Mouse (Mus musculus) limb, embryonic 13.5 days (tissue): ENCODE data around the gene Irs2. TPM values are rescaled to one million over a fixed set of nuclear protein-coding genes. Genes with fewer than 3 reads are reported as not detected.

Experiments
- ATAC-seq: fragments of 200-750 bp; cut with Nextera tagmentation; 2 replicates; pipeline ENCODE4 v1.8.0; 2017; ENCODE audit warnings: low read depth, moderate number of reproducible peaks, moderate TSS enrichment; ENCODE audit not compliant: low FRiP score
- H3K27ac ChIP-seq: fragments of 300-500 bp; sonication (generic); 2 replicates; pipeline ENCODE4 v1.5.1; 2015; ENCODE audit warnings: inconsistent platforms, mild to moderate bottlenecking, moderate library complexity
- H3K27me3 ChIP-seq: fragments of 300-500 bp; sonication (generic); 2 replicates; pipeline ENCODE4 v1.6.1; 2015; ENCODE audit warnings: mild to moderate bottlenecking, inconsistent platforms
- H3K36me3 ChIP-seq: fragments of 300-500 bp; sonication (generic); 2 replicates; pipeline ENCODE4 v1.6.1; 2015; ENCODE audit warnings: inconsistent platforms, mild to moderate bottlenecking, moderate library complexity
- H3K4me1 ChIP-seq: fragments of 300-500 bp; sonication (generic); 2 replicates; pipeline ENCODE4 v1.6.1; 2015; ENCODE audit warnings: inconsistent platforms
- H3K4me2 ChIP-seq: fragments of 300-500 bp; sonication (generic); replicated peaks from 2 replicates; pipeline ENCODE4 v1.6.1; 2015; ENCODE audit warnings: inconsistent platforms, mild to moderate bottlenecking, moderate library complexity
- H3K4me3 ChIP-seq: fragments of 300-500 bp; sonication (generic); 2 replicates; pipeline ENCODE4 v1.5.1; 2015; ENCODE audit warnings: moderate library complexity, mild to moderate bottlenecking, inconsistent platforms
- H3K9ac ChIP-seq: fragments of 300-500 bp; sonication (generic); 2 replicates; pipeline ENCODE4 v1.6.1; 2015; ENCODE audit warnings: mild to moderate bottlenecking, inconsistent platforms
- H3K9me3 ChIP-seq: fragments of 300-500 bp; sonication (generic); 2 replicates; pipeline ENCODE4 v1.6.1; 2016; ENCODE audit warnings: inconsistent platforms
- WGBS: fragments of 180-500 bp; shearing (Covaris S2); methylation state at CpG from one replicate; pipeline ENCODE4 v1.1.7; 2015; 5-methylcytosine and 5-hydroxymethylcytosine counted together
- polyA plus RNA-seq: library from polyadenylated mRNA; unstranded; fragments of >200 nt; fragmentation: Nextera tagmentation; extraction: Ambion mirVana; gene quantifications from 2 replicates; pipeline ENCODE4 v1.2.1, GENCODE M21; 2015

The Irs2 gene
- polyA plus RNA-seq, 1 experiment from 2014 or later = 7.9 TPM

GRCm38 (mm10) chr8:10961989-10962388, 46.3 kb downstream of the Irs2 start:
- peak overlapping the region; percentile 48 for H3K4me2 ChIP-seq
- H3K27ac ChIP-seq = peak overlapping the region; percentile 90
- peak; percentile 88 for ATAC-seq
- 1% methylated on average over 8 of the region's 8 CpGs for WGBS
- no peak overlapping the region for H3K9ac ChIP-seq
- no peaks in the 10 kb centered on the region for H3K9me3 ChIP-seq
- no peaks in the 10 kb centered on the region for H3K27me3 ChIP-seq
- peaks cover 81% of the 10 kb centered on the region for H3K4me1 ChIP-seq
- no peaks in the 10 kb centered on the region for H3K36me3 ChIP-seq
- H3K4me3 ChIP-seq = no peak overlapping the region

DNA sequence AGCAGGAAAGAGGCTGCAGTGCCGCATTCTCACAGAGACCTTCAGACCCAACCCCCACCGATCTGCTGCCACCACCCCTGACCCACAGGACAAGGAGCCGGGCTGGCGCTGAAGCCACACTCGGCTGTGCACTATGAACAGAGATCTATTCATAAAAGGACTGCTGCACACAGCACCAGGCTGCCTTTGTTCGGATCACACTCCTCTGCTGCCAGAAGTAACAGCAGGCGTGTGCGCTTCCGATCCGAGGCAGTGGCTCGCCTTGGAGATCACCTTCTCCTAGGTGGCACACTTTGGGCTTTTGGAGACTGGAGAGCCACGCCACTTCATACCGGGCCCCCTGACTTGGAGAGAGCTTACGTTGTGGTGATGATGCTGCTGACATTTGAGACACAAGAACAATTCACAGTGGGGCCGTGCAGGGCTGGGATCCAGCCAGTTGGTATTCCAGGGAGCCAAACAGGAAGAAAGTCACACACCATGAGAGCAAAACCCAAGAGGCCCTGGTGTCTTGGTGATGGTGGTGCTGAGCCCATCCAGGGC, 47.9 kb downstream of the Irs2 start:
- peak overlapping the region; percentile 90; the same call in 1 of the 2 replicates for H3K27ac ChIP-seq
- peak overlapping the region; percentile 31; the same call in 1 of the 2 replicates for H3K9ac ChIP-seq
- no peaks in the 10 kb centered on the region for H3K9me3 ChIP-seq
- H3K36me3 ChIP-seq = no peaks in the 10 kb centered on the region
- no peaks in the 10 kb centered on the region for H3K27me3 ChIP-seq
- WGBS = 22% methylated on average over 15 of the region's 15 CpGs
- no peak overlapping the region for H3K4me3 ChIP-seq
- H3K4me1 ChIP-seq = peaks cover 68% of the 10 kb centered on the region
- H3K4me2 ChIP-seq = peak overlapping the region; percentile 34
- ATAC-seq = no peak

DNA sequence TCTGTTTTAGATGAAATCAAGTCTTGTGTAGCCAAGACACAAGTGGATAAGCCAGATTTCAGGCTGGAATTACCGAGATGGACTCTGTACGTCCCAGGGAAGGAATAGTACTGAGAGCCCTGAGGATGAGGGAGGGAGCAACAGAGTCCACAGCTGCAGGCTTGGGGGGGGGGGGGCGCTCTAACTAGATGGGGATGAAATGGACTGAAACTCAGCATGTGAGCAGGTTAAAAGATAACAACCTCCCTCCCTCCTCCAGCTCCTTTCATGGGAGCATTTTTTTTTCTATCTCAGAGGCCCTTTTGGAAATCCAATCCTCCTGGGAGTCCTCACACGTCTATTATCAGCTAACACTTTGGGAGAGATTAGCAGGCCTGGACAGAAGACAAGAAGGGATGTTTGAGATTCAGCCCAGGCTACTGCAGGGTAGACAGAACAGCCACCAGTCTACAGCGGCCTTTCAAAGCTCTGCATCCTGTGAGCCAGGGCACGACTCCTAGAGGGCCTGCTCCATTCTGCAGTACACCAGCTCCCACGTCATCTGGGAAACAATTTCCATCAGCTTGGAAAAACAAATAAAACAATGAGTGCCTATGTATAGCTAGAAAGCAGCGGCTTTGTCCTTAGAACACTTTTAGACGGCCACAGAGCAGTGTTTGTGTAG, 50.8 kb downstream of the Irs2 start:
- no peak overlapping the region for H3K9ac ChIP-seq
- peaks cover 60% of the 10 kb centered on the region for H3K4me1 ChIP-seq
- no peaks in the 10 kb centered on the region for H3K9me3 ChIP-seq
- H3K27ac ChIP-seq = no peak overlapping the region
- 36% methylated on average over 9 of the region's 9 CpGs for WGBS
- H3K36me3 ChIP-seq = no peaks in the 10 kb centered on the region
- no peaks in the 10 kb centered on the region for H3K27me3 ChIP-seq
- H3K4me2 ChIP-seq = no peak overlapping the region
- no peak overlapping the region for H3K4me3 ChIP-seq
- no peak for ATAC-seq

DNA sequence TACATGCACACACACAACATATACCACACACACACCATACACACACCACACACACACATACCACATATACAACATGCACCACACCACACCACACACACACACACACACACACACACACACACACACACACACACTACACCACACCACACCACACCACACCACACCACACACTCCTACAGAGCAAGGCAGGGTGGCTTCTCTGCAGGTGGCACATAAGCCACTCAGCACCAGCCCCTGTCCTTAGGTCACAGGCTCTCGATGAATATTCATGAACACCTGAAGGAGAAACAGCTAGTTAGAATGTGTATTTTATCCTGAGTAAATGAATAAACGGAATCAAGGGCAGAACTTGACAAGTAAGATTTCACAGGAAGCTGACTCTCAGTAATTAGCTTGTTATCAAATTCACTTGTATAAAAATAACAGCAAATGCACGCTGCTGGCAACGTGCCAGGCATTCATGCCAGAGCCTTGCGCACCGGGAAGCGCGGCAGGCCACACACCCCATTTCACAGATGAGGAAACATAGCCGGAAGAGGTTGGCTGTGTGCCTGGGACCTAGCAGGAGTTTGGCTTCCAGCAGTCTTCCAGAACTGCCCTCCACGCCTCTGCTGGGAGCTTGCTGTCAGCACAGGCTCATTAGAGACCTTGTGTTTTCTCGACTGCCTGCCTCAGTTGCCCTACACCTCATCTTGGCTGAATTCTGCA, 54.8 kb downstream of the Irs2 start:
- no peak overlapping the region for H3K4me2 ChIP-seq
- H3K9ac ChIP-seq = no peak overlapping the region
- no peak overlapping the region for H3K4me3 ChIP-seq
- H3K4me1 ChIP-seq = peaks cover 34% of the 10 kb centered on the region
- no peak; the same call in 1 of the 2 replicates for ATAC-seq
- no peaks in the 10 kb centered on the region for H3K9me3 ChIP-seq
- 18% methylated on average over 11 of the region's 11 CpGs for WGBS
- no peaks in the 10 kb centered on the region for H3K36me3 ChIP-seq
- no peak overlapping the region for H3K27ac ChIP-seq
- H3K27me3 ChIP-seq = no peaks in the 10 kb centered on the region

- H3K4me2 ChIP-seq = no peak overlapping the region
- no peaks in the 10 kb centered on the region for H3K9me3 ChIP-seq
- H3K36me3 ChIP-seq = no peaks in the 10 kb centered on the region
- H3K9ac ChIP-seq = no peak overlapping the region
- H3K4me3 ChIP-seq = no peak overlapping the region
- H3K4me1 ChIP-seq = peaks cover 33% of the 10 kb centered on the region
- ATAC-seq = no peak
- 0 out of 2 replicates have a peak overlapping the region, but pooled peaks have one; percentile 28 for H3K27ac ChIP-seq
- no peaks in the 10 kb centered on the region for H3K27me3 ChIP-seq
- WGBS = 53% methylated on average over 5 of the region's 5 CpGs
Measured at GRCm38 (mm10) chr8:10952706-10953105, 55.6 kb downstream of the Irs2 start.

DNA sequence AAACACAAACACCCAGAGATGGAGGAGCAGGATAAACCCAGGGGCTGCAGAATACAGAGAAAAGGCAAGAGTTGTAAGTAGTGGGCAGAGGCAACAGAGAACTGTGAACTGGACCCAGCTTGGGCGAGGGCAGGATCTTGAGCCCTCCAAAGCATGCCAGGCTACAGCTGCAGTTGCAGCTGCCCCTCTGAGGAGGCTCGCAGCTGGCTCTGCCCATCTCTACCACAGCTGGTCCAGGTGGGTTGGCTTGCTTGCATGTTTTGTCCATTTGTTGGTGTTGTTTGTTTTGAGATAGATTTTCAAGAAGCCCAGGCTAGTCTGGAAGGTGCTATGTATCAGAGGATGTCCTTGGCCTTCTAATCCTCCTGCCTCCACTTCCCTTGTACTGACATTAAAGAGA, 56.0 kb downstream of the Irs2 start:
- H3K4me1 ChIP-seq = peaks cover 32% of the 10 kb centered on the region
- 78% methylated on average over 2 of the region's 2 CpGs for WGBS
- ATAC-seq = no peak

GRCm38 (mm10) chr8:10951567-10951966, 56.7 kb downstream of the Irs2 start:
- Histone ChIP-seq H3K4me3 (no peak overlapping the region), H3K27me3 (no peaks in the 10 kb centered on the region), H3K27ac (peak overlapping the region; percentile 16; the same call in 1 of the 2 replicates), H3K9me3 (no peaks in the 10 kb centered on the region), H3K9ac (no peak overlapping the region), H3K36me3 (no peaks in the 10 kb centered on the region), H3K4me2 (no peak overlapping the region), H3K4me1 (peaks cover 33% of the 10 kb centered on the region)
- WGBS = 45% methylated on average over 4 of the region's 4 CpGs
- no peak for ATAC-seq

More for the DNA sequence above, 56.0 kb downstream of the Irs2 start:
- no peak overlapping the region for H3K4me2 ChIP-seq
- H3K27ac ChIP-seq = peak overlapping the region; percentile 28; the same call in 1 of the 2 replicates
- no peaks in the 10 kb centered on the region for H3K36me3 ChIP-seq
- H3K27me3 ChIP-seq = no peaks in the 10 kb centered on the region
- H3K9me3 ChIP-seq = no peaks in the 10 kb centered on the region
- no peak overlapping the region for H3K4me3 ChIP-seq
- H3K9ac ChIP-seq = no peak overlapping the region

DNA sequence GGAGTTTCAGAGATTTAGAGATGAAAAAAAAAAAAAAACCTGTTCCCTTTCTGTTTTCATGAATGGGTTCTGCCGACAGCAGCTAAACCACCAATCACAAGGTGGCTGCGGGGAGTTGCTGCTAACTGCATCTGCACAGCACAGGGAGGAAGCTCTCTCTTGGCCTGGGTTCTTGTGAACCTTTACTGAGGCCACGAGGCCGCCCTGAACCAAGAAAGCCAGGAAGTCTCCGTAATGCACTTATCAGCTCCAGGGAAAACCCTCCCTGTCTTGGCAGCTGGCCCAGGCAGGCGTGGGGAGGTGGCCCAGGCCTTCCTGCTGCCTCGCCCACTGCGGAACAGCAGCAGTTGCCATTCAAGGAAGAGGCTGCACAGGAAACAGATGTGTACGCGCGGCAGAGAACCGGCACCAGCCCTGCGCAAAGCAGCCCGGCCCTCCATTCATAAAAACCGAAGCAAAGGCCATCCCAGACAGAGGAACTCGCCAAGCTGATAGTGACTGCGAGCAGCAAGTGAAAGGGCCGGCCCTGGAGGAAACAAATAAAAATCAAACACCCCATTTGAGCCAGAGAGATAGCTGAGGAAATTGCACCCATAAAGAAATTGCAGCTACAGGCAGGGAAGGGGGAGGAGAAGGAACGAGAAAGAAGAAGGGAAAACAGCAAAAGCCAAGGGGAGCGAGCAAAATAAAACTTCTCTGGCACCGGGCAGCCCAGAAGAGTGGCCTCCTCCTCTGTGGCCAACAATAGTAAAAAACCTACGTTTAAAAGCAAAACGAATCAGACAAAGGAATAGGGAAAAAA, 62.1 kb downstream of the Irs2 start:
- 1% methylated on average over 23 of the region's 23 CpGs for WGBS
- Histone ChIP-seq H3K4me3 (peak overlapping the region; percentile 23), H3K27me3 (no peaks in the 10 kb centered on the region), H3K4me1 (peaks cover 49% of the 10 kb centered on the region), H3K4me2 (peak overlapping the region; percentile 59), H3K27ac (peak overlapping the region; percentile 89), H3K9ac (peak overlapping the region; percentile 27; the same call in 1 of the 2 replicates), H3K36me3 (no peaks in the 10 kb centered on the region), H3K9me3 (no peaks in the 10 kb centered on the region)
- ATAC-seq = peak; percentile 91

DNA sequence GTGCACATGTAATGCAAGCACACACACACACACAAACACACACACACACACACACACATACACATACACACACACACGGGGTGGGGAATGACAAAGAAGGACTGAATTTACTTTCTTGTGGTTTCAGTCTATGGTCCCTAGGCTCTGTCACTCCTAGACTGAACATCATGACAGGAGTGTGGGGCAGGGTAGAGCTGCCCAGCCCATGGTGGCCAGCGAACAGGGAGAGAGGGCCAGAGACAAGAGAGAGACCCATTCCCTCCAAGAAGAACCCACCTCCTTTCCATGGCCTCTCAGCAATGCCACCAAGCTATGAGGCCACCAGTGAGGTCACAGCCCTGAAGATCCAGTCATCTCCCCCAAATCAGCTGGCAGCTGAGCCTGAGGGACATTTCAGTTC, 62.8 kb downstream of the Irs2 start:
- Histone ChIP-seq H3K9me3 (no peaks in the 10 kb centered on the region), H3K36me3 (no peaks in the 10 kb centered on the region), H3K4me1 (peaks cover 50% of the 10 kb centered on the region), H3K4me3 (no peak overlapping the region), H3K4me2 (peak overlapping the region; percentile 59), H3K9ac (no peak overlapping the region), H3K27ac (peak overlapping the region; percentile 89), H3K27me3 (no peaks in the 10 kb centered on the region)
- ATAC-seq = no peak
- WGBS = 65% methylated on average over 2 of the region's 2 CpGs

GRCm38 (mm10) chr8:10943314-10944060, 64.8 kb downstream of the Irs2 start:
- 63% methylated on average over 9 of the region's 9 CpGs for WGBS
- H3K9ac ChIP-seq = no peak overlapping the region
- no peak overlapping the region for H3K4me2 ChIP-seq
- H3K27me3 ChIP-seq = 0 out of 2 replicates have a peak, but pooled peaks cover 3% of the 10 kb centered on the region
- H3K27ac ChIP-seq = peak overlapping the region; percentile 63; the same call in 1 of the 2 replicates
- no peak for ATAC-seq
- H3K9me3 ChIP-seq = no peaks in the 10 kb centered on the region
- no peaks in the 10 kb centered on the region for H3K36me3 ChIP-seq
- no peak overlapping the region for H3K4me3 ChIP-seq
- H3K4me1 ChIP-seq = peaks cover 56% of the 10 kb centered on the region

DNA sequence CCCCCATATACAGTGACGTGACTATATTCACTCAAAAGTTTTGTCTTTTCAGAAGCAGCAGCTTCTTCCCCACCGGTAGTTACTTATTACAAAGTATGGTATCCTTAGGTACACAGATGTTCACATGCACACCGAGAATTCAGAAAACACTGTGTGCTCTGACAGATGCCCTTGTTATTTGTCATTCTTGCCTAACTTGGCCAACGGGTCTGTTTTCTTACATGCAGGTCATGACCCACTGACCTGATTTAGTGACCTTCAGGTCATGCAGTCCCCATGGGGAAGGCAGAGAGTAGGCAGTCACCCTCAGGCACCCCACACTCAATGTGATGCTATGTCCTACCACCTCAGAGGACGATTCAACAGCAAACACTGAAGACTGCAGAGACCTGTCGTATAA, 68.4 kb downstream of the Irs2 start:
- no peaks in the 10 kb centered on the region for H3K9me3 ChIP-seq
- H3K36me3 ChIP-seq = no peaks in the 10 kb centered on the region
- H3K27ac ChIP-seq = no peak overlapping the region
- WGBS = 53% methylated on average over 6 of the region's 6 CpGs
- no peak for ATAC-seq
- H3K4me2 ChIP-seq = no peak overlapping the region
- H3K4me1 ChIP-seq = peaks cover 46% of the 10 kb centered on the region
- H3K4me3 ChIP-seq = no peak overlapping the region
- H3K9ac ChIP-seq = no peak overlapping the region
- 0 out of 2 replicates have a peak, but pooled peaks cover 3% of the 10 kb centered on the region for H3K27me3 ChIP-seq
